Mouse (Mus musculus) heart, adult 2 months (tissue): ENCODE data around the gene C1qtnf9. TPM values are rescaled to one million over a fixed set of nuclear protein-coding genes. Genes with fewer than 3 reads are reported as not detected.

Source experiments
- DNase-seq, 2 experiments: peaks; one replicate each; pipeline ENCODE4 v3.0.0; 2021
- H3K27ac ChIP-seq: fragments of 200-600 bp; 2 replicates; pipeline ENCODE4 v1.8.1; 2022
- H3K27me3 ChIP-seq: fragments of 200-500 bp; 2 replicates; pipeline ENCODE4 v1.6.1; 2012; ENCODE audit warnings: mild to moderate bottlenecking, low read length, inconsistent platforms, mixed read lengths; ENCODE audit not compliant: control insufficient read depth, insufficient read depth
- H3K36me3 ChIP-seq: fragments of 200-500 bp; 2 replicates; pipeline ENCODE4 v1.6.1; 2012; ENCODE audit warnings: low read length, inconsistent platforms; ENCODE audit not compliant: control insufficient read depth, insufficient read depth
- H3K4me1 ChIP-seq: fragments of 200-500 bp; 2 replicates; pipeline ENCODE4 v1.6.1; 2011; ENCODE audit warnings: low read length; ENCODE audit not compliant: control insufficient read depth, insufficient read depth
- H3K4me3 ChIP-seq: fragments of 200-600 bp; 2 replicates; pipeline ENCODE4 v1.8.1; 2022
- H3K79me2 ChIP-seq: fragments of 200-500 bp; replicated peaks from 2 replicates; pipeline ENCODE4 v1.6.1; 2012; ENCODE audit warnings: mild to moderate bottlenecking, inconsistent platforms, low read length, moderate library complexity, mixed read lengths; ENCODE audit not compliant: control insufficient read depth, insufficient read depth
- H3K9ac ChIP-seq: fragments of 200-500 bp; 2 replicates; pipeline ENCODE4 v1.6.1; 2012; ENCODE audit warnings: low read depth, mild to moderate bottlenecking, control low read depth, inconsistent platforms, low read length, mixed read lengths
- CTCF ChIP-seq: fragments of 200-600 bp; IDR thresholded peaks from 2 replicates; pipeline ENCODE4 v1.8.1; 2022; ENCODE audit warnings: antibody characterized with exemption, mild to moderate bottlenecking, moderate library complexity
- EP300 ChIP-seq: fragments of 200-500 bp; IDR thresholded peaks from 2 replicates; pipeline ENCODE4 v1.6.1; 2011; ENCODE audit warnings: low read depth, low read length, control low read depth; ENCODE audit not compliant: insufficient read depth
- POLR2A ChIP-seq: fragments of 200-500 bp; IDR thresholded peaks from 2 replicates; pipeline ENCODE4 v1.6.1; 2011; ENCODE audit warnings: mild to moderate bottlenecking, low read depth, low read length, control low read depth; ENCODE audit not compliant: insufficient read depth
- WGBS: fragments of 180-500 bp; shearing (Covaris S2); methylation state at CpG from one replicate; pipeline ENCODE4 v1.1.7; 2018; 5-methylcytosine and 5-hydroxymethylcytosine counted together
- intact Hi-C: fragments of 180-260 bp; cut with DNase I; formaldehyde crosslinking; loops from one replicate; pipeline ENCODE4 v1.15.1; 2025
- polyA plus RNA-seq: library from polyadenylated mRNA; depleted of rRNA; stranded (reverse); fragments of >200 nt; gene quantifications from 2 replicates; pipeline ENCODE4 v1.2.3, GENCODE M21; 2012
- total RNA-seq, 2 experiments: library from RNA; stranded (reverse); gene quantifications; 2 replicates each; pipeline ENCODE4 v1.2.3; 2021

The C1qtnf9 gene
- total and polyA plus RNA-seq, 3 experiments: 27.8 to 45.5 (median 44.0) TPM

GRCm38 (mm10) chr14:60738434-60738938 is 29.4 kb upstream of the C1qtnf9 start:
- intact Hi-C loops: no loop called here
- Histone ChIP-seq H3K79me2 (peaks cover 2% of the 10 kb centered on the region; the same call in 1 of the 2 replicates), H3K4me3 (no peak overlapping the region), H3K27ac (peak overlapping the region; percentile 55), H3K36me3 (peaks cover 9% of the 10 kb centered on the region), H3K27me3 (no peaks in the 10 kb centered on the region), H3K9ac (peak overlapping the region; percentile 47), H3K4me1 (peaks cover 57% of the 10 kb centered on the region)
- no peak for DNase-seq
- TF ChIP-seq EP300 (no peak), CTCF (no peak), POLR2A (no peak)
- WGBS: 40% methylated on average over 10 of the region's 10 CpGs

- Histone ChIP-seq H3K27me3 (no peaks in the 10 kb centered on the region), H3K4me1 (peaks cover 52% of the 10 kb centered on the region), H3K4me3 (no peak overlapping the region), H3K27ac (no peak overlapping the region; the same call in 1 of the 2 replicates), H3K9ac (no peak overlapping the region), H3K36me3 (peaks cover 9% of the 10 kb centered on the region), H3K79me2 (peaks cover 2% of the 10 kb centered on the region; the same call in 1 of the 2 replicates)
- WGBS: 5% methylated on average over 7 of the region's 9 CpGs
- TF ChIP-seq EP300 (no peak), POLR2A (no peak), CTCF (no peak)
- DNase-seq: no peak
- intact Hi-C loops: no loop called here
Measured at GRCm38 (mm10) chr14:60739155-60739554, 28.8 kb upstream of the C1qtnf9 start.

- Histone ChIP-seq H3K9ac (no peak overlapping the region; the same call in 1 of the 2 replicates), H3K4me1 (peaks cover 50% of the 10 kb centered on the region), H3K27ac (peak overlapping the region; percentile 74), H3K4me3 (no peak overlapping the region), H3K27me3 (no peaks in the 10 kb centered on the region), H3K36me3 (peaks cover 9% of the 10 kb centered on the region; the same call in 1 of the 2 replicates), H3K79me2 (peaks cover 2% of the 10 kb centered on the region; the same call in 1 of the 2 replicates)
- intact Hi-C loops: no loop called here
- DNase-seq: no peak
- TF ChIP-seq CTCF: no peak
- no peak for TF ChIP-seq EP300
- TF ChIP-seq POLR2A: no peak
- 47% methylated on average over 12 of the region's 12 CpGs for WGBS
Measured at GRCm38 (mm10) chr14:60739616-60740015, 28.3 kb upstream of the C1qtnf9 start.

GRCm38 (mm10) chr14:60740507-60740906 is 27.4 kb upstream of the C1qtnf9 start:
- intact Hi-C loops: no loop called here
- H3K4me3 ChIP-seq: no peak overlapping the region
- 50% methylated on average over 5 of the region's 5 CpGs for WGBS
- H3K36me3 ChIP-seq: peaks cover 11% of the 10 kb centered on the region; the same call in 1 of the 2 replicates
- no peak for TF ChIP-seq CTCF
- no peak for TF ChIP-seq POLR2A
- no peak for TF ChIP-seq EP300
- H3K9ac ChIP-seq: peak overlapping the region; percentile 23; the same call in 1 of the 2 replicates
- H3K4me1 ChIP-seq: peaks cover 46% of the 10 kb centered on the region
- DNase-seq: no peak
- peak overlapping the region; percentile 74 for H3K27ac ChIP-seq
- H3K27me3 ChIP-seq: no peaks in the 10 kb centered on the region
- H3K79me2 ChIP-seq: peaks cover 2% of the 10 kb centered on the region; the same call in 1 of the 2 replicates

GRCm38 (mm10) chr14:60741033-60741432 is 26.9 kb upstream of the C1qtnf9 start:
- peak overlapping the region; percentile 74 for H3K27ac ChIP-seq
- no peak overlapping the region for H3K4me3 ChIP-seq
- intact Hi-C loops: no loop called here
- TF ChIP-seq EP300: no peak
- TF ChIP-seq POLR2A: no peak
- TF ChIP-seq CTCF: no peak
- no peak for DNase-seq
- WGBS: 40% methylated on average over 8 of the region's 8 CpGs
- H3K27me3 ChIP-seq: no peaks in the 10 kb centered on the region
- H3K36me3 ChIP-seq: peaks cover 11% of the 10 kb centered on the region; the same call in 1 of the 2 replicates
- H3K9ac ChIP-seq: 0 out of 2 replicates have a peak overlapping the region, but pooled peaks have one; percentile 0
- peaks cover 46% of the 10 kb centered on the region for H3K4me1 ChIP-seq
- H3K79me2 ChIP-seq: peaks cover 2% of the 10 kb centered on the region; the same call in 1 of the 2 replicates

GRCm38 (mm10) chr14:60741490-60741981 is 26.4 kb upstream of the C1qtnf9 start:
- Histone ChIP-seq H3K36me3 (peaks cover 11% of the 10 kb centered on the region; the same call in 1 of the 2 replicates), H3K4me1 (peaks cover 42% of the 10 kb centered on the region), H3K9ac (peak overlapping the region; percentile 17; the same call in 1 of the 2 replicates), H3K79me2 (peaks cover 2% of the 10 kb centered on the region; the same call in 1 of the 2 replicates), H3K27ac (peak overlapping the region; percentile 74), H3K27me3 (no peaks in the 10 kb centered on the region), H3K4me3 (no peak overlapping the region)
- intact Hi-C loops: no loop called here
- TF ChIP-seq CTCF: no peak
- TF ChIP-seq EP300: no peak
- no peak; the same call in 1 of the 2 replicates for TF ChIP-seq POLR2A
- 16% methylated on average over 6 of the region's 6 CpGs for WGBS
- DNase-seq: peak; percentile 70 to 71
